Mouse (Mus musculus): ENCODE data around the gene Synrg.

Synrg gene

GRCm38 (mm10) chr11:83981338-83981737, 17.1 kb downstream of the Synrg start:
- DNase-seq (ENCODE audit: low spot score in 2 of 2) = no peak

DNA sequence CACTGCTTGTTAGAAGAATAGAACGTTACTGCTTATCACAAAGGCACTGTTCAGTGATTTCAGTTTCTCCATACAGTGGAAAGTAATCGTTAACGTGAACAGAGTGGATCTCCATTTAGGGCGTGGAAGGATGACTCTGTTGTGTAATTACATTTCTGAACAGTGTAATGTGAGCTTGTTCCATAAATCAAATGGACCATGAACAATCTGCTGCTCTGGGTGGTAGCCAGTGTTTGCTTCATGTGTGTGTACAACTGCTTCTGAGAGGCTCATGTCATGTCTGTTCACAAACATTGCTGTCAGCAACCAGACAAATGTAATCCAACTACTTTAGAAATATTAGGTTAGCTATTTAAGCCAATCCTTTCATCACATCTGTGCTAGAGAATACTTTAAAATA, 27.5 kb downstream of the Synrg start:
- DNase-seq (ENCODE audit: low spot score in 2 of 2) = no peak

GRCm38 (mm10) chr11:83993428-83993827, 29.2 kb downstream of the Synrg start:
- no peak for DNase-seq (ENCODE audit: low spot score in 2 of 2)

- DNase-seq (ENCODE audit: low spot score in 2 of 2) = no peak
These were observed 30.3 kb downstream of the Synrg start for GRCm38 (mm10) chr11:83994481-83994880.

- peak in 1 of 2 experiments; percentile 13 for DNase-seq (ENCODE audit: low spot score in 2 of 2)
These were observed 31.3 kb downstream of the Synrg start for GRCm38 (mm10) chr11:83995535-83995950.

DNA sequence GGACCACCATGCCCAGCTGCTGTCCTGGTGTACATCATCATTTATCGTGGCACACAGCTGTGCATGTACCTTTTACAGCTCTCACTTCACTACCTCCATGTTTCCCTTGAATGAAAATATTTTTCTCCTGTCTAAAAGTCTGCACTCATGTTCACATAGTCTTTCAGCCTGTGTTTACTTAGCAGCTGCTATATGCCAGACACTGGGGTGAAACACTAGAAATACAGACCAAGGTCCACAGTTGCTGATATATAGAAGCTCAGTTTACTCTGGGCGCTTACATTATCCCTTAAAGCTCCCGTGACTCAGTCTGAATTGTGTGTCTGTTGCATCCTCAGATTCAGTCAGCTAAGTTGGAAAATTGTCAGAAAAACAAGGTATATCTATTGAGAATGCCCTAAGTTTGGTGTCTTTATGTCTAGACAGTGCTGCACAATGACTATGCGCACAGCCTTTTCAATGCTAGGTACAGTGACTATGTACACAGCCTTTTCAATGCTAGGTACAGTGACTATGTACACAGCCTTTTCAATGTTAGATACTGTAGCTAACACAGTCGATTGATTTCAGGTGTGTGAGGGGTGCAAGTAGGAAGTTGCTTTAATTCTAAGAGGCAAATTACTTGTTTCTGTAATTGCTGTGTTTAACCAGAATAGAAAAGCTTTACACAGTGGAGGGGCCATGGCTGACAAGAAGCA, 33.1 kb downstream of the Synrg start:
- no peak for DNase-seq (ENCODE audit: low spot score in 2 of 2)

DNA sequence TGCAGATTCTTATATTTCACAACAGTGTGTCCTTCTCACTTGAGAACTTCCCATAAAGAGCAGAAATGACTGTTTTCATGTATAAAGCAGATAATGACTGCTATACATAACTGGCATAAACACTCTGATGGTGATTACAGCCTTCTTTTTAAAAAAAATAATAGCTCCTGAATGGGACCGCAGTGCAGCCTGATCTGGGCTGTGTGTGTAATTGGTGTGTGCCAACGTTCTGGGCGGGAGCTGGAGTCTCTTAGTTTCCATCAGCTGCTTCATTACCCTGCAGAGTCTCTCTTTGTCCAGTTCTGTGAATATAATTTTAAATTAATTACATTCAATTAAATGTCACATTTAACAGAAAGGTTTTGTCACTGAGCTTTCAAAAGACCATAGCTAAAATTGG, 34.8 kb downstream of the Synrg start:
- no peak for DNase-seq (ENCODE audit: low spot score in 2 of 2)

- DNase-seq (ENCODE audit: low spot score in 2 of 2) = no peak
These were observed 35.2 kb downstream of the Synrg start for GRCm38 (mm10) chr11:83999411-83999915.

DNA sequence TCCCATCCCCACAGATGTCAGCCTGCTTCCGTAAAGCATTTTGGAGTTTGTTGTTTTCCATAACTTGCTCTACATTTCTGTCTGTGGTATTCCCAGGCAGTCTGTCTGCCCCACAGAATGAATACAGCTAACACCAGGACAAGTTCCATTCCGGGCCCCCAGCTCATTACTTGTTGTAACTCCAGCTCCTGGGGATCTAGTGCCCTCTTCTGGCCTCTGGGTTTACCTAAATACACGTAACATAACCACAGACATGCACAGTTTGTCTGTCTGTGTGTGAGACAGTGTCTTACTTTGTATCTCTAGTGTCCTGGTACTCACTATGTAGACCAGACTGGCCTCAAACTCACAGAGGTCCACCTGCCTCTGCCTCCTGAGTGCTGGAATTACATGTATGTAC, 37.0 kb downstream of the Synrg start:
- no peak for DNase-seq (ENCODE audit: low spot score in 2 of 2)

DNA sequence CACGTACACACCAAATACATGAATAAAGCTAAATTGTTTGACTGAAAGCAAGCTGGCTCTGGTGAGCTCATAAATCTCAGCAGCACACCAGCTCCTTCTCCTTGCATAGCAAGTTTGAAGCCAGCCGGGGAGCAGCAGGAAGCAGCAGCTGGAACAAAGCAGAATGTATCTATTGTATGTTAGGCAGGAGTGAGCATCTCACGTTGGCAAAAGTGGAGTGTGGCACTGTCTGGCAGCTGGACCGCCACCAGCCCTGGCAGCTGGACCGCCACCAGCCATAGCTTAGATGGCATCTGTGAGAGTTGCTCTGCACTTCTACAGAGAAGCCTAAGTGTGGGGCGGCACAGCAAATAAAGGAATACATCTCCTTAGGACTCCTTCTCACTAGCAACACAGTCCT, 39.8 kb downstream of the Synrg start:
- DNase-seq (ENCODE audit: low spot score in 2 of 2) = no peak

DNA sequence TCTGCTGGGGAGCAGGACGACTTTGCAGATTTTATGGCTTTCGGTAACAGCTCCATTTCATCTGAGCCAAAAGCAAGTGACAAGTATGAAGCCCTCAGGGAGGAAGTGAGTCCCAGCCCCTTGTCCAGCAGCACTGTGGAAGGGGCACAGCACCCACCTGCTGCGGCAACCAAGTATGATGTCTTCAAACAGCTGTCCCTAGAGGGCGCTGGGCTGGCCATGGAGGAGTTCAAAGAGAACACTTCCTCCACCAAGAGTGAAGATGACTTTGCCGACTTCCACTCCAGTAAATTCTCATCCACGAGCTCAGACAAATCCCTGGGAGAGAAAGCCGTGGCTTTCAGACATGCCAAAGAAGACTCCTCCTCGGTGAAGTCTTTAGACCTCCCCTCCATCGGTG, 44.8 kb downstream of the Synrg start:
- DNase-seq (ENCODE audit: low spot score in 2 of 2) = no peak

GRCm38 (mm10) chr11:84010411-84010810, 46.2 kb downstream of the Synrg start:
- no peak for DNase-seq (ENCODE audit: low spot score in 2 of 2)

DNA sequence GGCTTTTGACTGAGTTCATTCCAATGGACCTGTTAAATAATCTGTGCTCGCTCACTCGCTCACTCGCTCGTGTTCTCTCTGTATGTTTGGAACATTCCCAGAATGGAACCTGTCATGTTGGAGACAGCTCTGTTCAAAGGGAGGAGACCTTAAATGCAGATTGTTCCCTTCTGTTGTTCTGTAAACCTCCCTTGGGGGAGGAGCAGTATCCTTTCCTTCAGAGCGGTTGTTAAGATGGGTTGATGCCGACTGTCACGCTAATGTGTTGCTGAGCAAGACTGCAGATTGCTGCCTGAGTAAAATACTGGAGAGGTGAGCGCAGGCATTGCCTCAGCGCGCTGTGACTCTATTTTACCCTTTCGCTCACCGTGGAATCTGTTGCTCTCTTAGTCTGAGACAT, 46.8 kb downstream of the Synrg start:
- DNase-seq (ENCODE audit: low spot score in 2 of 2) = no peak

DNA sequence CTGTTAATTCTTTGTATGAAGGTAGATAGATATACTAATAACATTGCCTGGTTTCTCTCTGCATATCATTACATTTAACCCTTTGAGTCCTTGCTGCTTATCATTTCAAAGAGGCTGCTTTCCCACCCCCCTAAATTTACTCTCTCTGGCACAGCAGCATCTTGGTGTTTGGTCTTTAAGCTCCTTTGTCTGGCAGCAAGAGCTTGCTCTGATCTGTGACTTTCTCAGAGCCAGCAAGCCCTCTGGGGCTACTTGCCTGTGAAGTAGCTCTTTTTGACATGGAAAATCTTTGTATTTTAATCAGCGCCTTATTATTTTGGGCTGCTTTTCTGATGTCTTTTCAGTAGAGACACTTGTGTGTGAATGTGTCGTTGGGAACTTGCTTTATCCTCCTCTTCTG, 47.3 kb downstream of the Synrg start:
- no peak for DNase-seq (ENCODE audit: low spot score in 2 of 2)

GRCm38 (mm10) chr11:84013105-84013504, 48.9 kb downstream of the Synrg start:
- DNase-seq (ENCODE audit: low spot score in 2 of 2) = no peak

GRCm38 (mm10) chr11:84016147-84016809, 52.0 kb downstream of the Synrg start:
- no peak for DNase-seq (ENCODE audit: low spot score in 2 of 2)

GRCm38 (mm10) chr11:84016810-84017508, 52.7 kb downstream of the Synrg start:
- DNase-seq (ENCODE audit: low spot score in 2 of 2) = no peak

DNA sequence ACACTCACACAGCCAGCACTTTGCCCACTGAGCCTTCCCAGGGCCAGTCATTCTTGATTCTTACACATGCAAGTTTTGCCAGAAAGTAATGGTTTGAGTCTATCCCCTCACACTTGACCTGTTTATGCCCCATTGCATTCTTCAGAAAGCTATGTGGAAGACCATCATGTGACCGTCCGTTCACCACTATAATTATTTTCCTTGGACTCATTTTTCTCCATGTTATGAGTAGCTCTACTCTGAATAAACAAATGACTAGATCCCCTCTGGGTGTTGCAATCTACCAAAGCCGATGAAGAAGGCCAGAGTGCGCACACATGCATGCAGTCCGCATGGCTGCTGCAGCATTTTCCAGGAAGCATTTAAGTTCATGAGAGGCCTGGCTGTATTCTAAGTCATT, 63.0 kb downstream of the Synrg start:
- DNase-seq (ENCODE audit: low spot score in 2 of 2) = no peak

- DNase-seq (ENCODE audit: low spot score in 2 of 2) = no peak
These were observed 64.2 kb downstream of the Synrg start for GRCm38 (mm10) chr11:84028271-84029028.

- DNase-seq (ENCODE audit: low spot score in 2 of 2) = peak; percentile 50 to 51
These were observed 67.7 kb downstream of the Synrg start for GRCm38 (mm10) chr11:84031971-84032370.

- no peak for DNase-seq (ENCODE audit: low spot score in 2 of 2)
These were observed 68.3 kb downstream of the Synrg start for GRCm38 (mm10) chr11:84032559-84032958.

GRCm38 (mm10) chr11:84033671-84034070, 69.4 kb downstream of the Synrg start:
- DNase-seq (ENCODE audit: low spot score in 2 of 2) = no peak
